Mouse (Mus musculus) ovary, postnatal 10 days (tissue): ENCODE measurements around the gene Plekhb1.
A peak's percentile ranks its signal among the peaks of the same experiment; 100 is the strongest.

Experiments used
- DNase-seq: peaks from one replicate; pipeline ENCODE4 v3.0.0; 2022; ENCODE audit warnings: low spot score

The Plekhb1 gene

GRCm38 (mm10) chr7:100656739-100657138 lies 5.5 kb downstream of the Plekhb1 start:
- DNase-seq, result no peak

DNA sequence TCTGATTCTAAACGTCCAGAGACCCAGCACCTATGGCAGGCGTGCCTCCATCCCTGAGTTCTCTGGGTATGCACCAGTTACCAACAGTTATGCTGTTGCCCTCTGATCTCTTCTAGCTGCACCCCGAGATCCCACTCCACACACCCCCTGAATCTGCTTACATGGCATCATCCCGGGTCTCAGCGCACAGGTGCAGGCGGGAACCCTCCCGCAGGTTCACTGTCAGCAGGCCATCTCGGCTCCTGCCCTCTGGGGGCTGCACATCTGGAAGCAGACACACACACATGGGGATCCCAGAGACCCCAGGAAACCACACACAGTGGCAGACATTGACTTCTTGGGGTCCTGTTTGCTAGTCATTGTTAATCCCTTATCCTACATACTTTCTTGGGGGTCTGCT lies 7.8 kb downstream of the Plekhb1 start:
- no peak for DNase-seq

GRCm38 (mm10) chr7:100653480-100654266 lies 8.5 kb downstream of the Plekhb1 start:
- DNase-seq, result no peak

GRCm38 (mm10) chr7:100651011-100651410 lies 11.2 kb downstream of the Plekhb1 start:
- no peak for DNase-seq

GRCm38 (mm10) chr7:100650421-100650820 lies 11.8 kb downstream of the Plekhb1 start:
- DNase-seq, result no peak

GRCm38 (mm10) chr7:100649826-100650225 lies 12.4 kb downstream of the Plekhb1 start:
- no peak for DNase-seq

GRCm38 (mm10) chr7:100649095-100649494 lies 13.1 kb downstream of the Plekhb1 start:
- no peak for DNase-seq

DNA sequence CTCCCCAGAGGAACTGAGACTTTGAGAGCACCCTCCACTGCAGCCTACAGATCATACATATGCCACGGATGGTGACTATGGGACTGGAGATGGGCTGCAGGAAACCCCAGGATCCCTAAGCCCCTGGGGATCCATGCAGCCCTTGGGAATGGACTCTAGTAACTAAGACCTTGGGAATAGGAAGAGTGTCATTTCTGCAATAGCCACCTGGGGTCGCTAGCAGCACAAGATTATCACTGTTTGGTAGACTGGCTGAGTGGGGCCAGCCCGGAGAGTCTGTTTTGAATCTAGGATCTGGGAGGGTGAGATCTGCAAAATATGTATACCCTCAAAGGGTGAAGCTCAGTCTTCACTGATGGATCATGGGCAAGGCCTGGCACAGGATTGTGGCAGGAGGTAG lies 17.1 kb downstream of the Plekhb1 start:
- DNase-seq, result peak; percentile 21

GRCm38 (mm10) chr7:100642413-100642812 lies 19.8 kb downstream of the Plekhb1 start:
- DNase-seq, result no peak

DNA sequence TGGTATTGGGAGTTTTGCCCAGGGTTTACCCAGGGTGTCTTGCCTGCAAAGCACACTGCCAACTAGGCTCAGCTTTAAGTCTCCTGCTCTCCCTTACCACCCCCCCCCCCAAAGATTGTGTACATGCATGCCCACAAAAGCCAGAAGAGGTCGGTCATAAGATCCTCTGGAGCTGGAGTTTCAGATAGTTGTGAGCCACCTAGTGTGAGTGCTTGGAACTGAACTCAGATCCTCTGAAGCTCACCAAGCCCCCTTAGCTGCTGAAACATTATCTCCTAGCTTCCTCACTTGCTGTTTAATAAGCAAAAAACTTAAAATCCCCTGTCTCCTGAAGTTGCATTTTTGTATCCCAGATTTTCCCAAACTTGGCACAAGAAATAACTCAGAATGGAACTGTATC lies 24.6 kb downstream of the Plekhb1 start:
- DNase-seq, result no peak

- no peak for DNase-seq
Measured at GRCm38 (mm10) chr7:100624538-100624937, 37.7 kb downstream of the Plekhb1 start.

DNA sequence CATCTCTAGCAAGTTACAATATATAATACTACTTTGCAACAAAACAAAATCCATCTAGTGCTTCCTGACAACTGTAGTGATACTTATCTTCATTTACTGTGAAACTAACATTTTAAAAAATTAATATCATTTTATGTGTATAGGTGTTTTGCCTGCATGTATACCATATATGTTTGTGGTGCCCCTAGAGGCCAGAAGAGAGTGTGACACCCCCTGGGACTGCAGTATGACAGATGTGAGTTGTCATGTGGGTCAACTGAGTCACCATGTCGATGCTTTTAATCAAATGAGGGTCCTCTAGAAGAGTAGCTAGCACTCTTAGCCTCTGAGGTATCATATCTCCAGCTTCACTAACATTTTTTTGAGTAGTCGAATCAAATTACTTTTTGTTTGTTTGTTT lies 39.9 kb downstream of the Plekhb1 start:
- DNase-seq, result no peak

DNA sequence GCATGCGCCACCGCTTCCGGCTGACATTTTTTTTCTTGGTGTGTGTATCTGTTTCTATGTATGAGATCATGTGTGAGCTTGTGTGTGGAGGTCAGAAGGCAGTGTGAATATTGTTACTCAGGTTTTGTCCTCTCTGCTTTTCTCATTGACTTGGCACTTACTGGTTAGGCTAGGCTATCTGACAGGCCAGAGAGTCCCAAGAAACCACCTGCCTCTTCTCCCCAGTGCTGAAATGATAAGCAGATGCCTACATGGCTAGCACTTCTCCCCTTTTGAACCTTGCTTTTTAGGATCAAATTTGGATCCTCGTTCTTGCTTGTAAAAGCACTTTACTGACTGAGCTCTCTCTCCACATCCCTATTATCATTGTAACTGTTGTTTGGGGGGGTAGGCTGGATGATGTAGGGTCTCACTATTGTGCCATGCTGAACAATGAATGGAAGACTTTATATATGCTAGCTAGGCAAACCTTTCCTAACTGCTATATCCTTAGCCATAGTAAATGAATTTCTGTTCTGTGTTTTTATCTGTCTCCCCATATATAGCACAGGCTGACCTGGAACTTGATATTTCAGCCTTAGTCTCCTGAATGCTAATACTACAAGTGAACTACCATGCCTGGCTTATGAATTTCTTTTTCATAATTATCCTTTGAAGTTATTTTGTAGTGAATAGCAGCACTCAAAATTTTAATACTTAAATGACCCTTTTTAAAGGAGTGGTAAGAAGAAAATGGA lies 45.9 kb downstream of the Plekhb1 start:
- DNase-seq, result no peak

DNA sequence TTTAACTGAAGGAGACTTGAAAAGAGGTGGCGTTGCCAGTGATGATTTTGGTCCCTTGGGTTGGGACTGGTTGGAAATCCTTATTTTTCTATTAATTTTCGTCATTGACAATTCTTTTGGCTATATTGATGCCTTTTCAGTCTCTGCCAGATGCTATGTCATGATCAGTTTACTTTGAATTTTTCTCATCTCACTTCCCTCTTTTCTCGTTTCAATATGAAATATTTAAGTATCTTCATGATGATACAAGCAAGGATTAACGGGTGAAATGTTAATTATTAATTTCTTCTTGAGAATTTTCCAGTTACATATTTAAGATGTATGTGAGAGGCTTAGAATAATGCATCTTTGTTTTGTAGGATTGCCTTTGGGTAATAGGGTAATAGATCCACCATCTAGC lies 53.3 kb downstream of the Plekhb1 start:
- no peak for DNase-seq

GRCm38 (mm10) chr7:100608130-100608741 lies 54.0 kb downstream of the Plekhb1 start, which contains the start of gene Mrpl48:
TSS of gene Mrpl48 (minus strand) at chr7:100608301.
- DNase-seq, result peak; percentile 53

DNA sequence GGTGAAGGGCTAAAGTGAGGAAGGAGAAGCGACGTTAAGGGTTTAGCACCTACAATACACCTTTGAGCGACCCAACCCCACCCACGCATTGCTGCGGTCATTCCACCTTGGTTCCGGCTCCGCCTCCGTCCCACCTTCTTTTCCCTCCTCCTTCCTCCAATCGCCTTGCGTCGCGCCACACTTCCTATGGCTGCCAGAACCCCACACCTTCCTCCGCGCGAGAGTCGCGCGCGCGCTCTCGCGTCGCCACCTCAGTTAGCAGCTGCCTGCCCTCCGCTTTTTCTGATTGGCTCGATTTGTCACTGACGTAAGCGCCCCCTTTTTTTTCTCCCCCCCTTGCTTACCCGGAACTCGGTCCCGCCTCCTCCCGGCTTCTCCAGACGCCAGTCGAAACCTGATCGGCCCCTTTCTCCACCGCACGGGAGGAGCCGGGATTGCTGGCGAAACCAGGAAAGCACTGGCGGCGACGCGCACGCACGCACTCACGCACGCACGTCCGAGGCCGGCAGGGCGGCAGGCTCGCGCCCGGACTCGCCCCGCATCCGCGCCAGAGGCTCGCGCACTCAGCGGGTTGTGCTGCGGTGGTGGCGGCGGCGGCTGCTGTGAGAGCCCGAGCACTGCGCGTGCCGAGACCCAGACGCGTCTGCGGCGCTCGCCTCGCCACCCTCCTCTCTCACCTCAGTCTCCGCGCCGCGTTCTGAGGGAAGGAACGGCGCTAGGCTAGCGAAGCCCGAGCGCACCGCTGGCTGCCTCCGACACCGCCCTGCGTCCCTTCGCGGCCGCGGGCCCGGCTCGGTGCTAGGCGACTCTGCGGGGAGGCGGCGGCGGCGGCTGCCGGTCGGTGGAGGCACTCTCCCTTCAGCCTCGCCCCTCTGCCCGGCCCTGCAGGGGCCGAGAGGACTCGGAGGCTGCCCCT lies 54.7 kb downstream of the Plekhb1 start, which contains the start of gene Rab6a:
Rab6a (plus strand) TSS at position 197 of the 916 bp plus-strand sequence.
- DNase-seq, result peak; percentile 81

DNA sequence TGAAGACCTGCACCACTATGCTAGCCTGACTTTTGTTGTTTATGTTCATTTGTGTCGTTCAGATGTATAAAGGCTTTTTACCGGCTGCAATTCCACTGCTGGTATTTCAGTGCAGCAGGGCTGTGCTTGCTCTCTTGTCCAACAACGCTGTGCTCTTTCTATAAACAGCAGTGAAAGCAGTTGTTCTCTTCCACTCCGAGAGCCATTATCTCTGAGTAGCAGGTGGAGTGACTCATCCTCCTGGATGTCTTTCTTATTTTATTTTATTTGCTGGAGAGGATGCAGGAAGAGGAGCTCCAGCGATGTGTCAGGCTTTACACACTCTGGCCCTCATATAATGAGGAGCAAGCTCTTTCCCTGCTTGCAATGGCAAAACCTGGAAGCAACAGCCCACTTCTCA lies 62.0 kb downstream of the Plekhb1 start:
- no peak for DNase-seq

- DNase-seq, result no peak
Measured at GRCm38 (mm10) chr7:100593349-100593748, 68.9 kb downstream of the Plekhb1 start.
